8 mouse cellular contexts compared by ENCODE assay signal in genomic region chr7:102249896-102250630, GRCm38 (mm10). TPM values are rescaled to one million over a fixed set of nuclear protein-coding genes. Genes with fewer than 3 reads are reported as not detected.
DNase-seq lines count a peak whose midpoint lies in the region; ATAC-seq and TF ChIP-seq lines count a peak whose summit lies in the region.

No protein-coding gene starts in this region.

- H3K36me3 ChIP-seq in intestine, embryonic 16.5 days (ENCODE audit: control insufficient read depth, insufficient read depth, low read length) = no peaks in the 10 kb centered on the region
- no peaks in the 10 kb centered on the region for H3K36me3 ChIP-seq in midbrain, embryonic 16.5 days (ENCODE audit: control insufficient read depth, insufficient read depth, low read length)

- WGBS in intestine, embryonic 16.5 days = under 1% methylated on average over 34 of the region's 49 CpGs
- under 1% methylated on average over 36 of the region's 49 CpGs for WGBS in midbrain, embryonic 16.5 days

- DNase-seq in layer of hippocampus, adult 2 months (ENCODE audit: low spot score in 2 of 2) = no peak
- no peak for DNase-seq in layer of hippocampus, adult 8-10 months (ENCODE audit: low spot score in 2 of 2)
- peak; percentile 82 for DNase-seq in embryo, embryonic 9.5 days (ENCODE audit: extremely low spot score)
- DNase-seq in liver = peak; percentile 91
- DNase-seq in spleen, postnatal 10 days (ENCODE audit: low spot score in 2 of 2) = peak; percentile 85 to 90

- peak; percentile 27 for ATAC-seq in granulocyte monocyte progenitor cell, adult 5-6 weeks (replicated peaks; ENCODE audit: poor library complexity, severe bottlenecking)
- peak; percentile 86 for ATAC-seq in intestine, embryonic 16.5 days
- peak; percentile 79 for ATAC-seq in midbrain, embryonic 16.5 days

- peak overlapping the region; percentile 97 for H3K27ac ChIP-seq in layer of hippocampus, adult 2 months
- peak overlapping the region; percentile 100 for H3K27ac ChIP-seq in intestine, embryonic 16.5 days (ENCODE audit: low read length)
- H3K27ac ChIP-seq in midbrain, embryonic 16.5 days (ENCODE audit: low read length) = peak overlapping the region; percentile 77

- peaks cover 43% of the 10 kb centered on the region for H3K4me1 ChIP-seq in intestine, embryonic 16.5 days (ENCODE audit: control insufficient read depth, insufficient read depth, low read length)
- peaks cover 8% of the 10 kb centered on the region for H3K4me1 ChIP-seq in midbrain, embryonic 16.5 days (ENCODE audit: control insufficient read depth, insufficient read depth, low read length)

- H3K4me2 ChIP-seq in intestine, embryonic 16.5 days (ENCODE audit: low read depth, low read length) = peak overlapping the region; percentile 84
- H3K4me2 ChIP-seq in midbrain, embryonic 16.5 days (ENCODE audit: low read length) = peak overlapping the region; percentile 88

- no peak for TF ChIP-seq CTCF in layer of hippocampus, adult 2 months (conservative IDR thresholded peaks at IDR 0.05)

- H3K9ac ChIP-seq in intestine, embryonic 16.5 days (ENCODE audit: low read depth, low read length) = peak overlapping the region; percentile 94
- H3K9ac ChIP-seq in midbrain, embryonic 16.5 days (ENCODE audit: low read depth, low read length) = peak overlapping the region; percentile 82

- no peaks in the 10 kb centered on the region for H3K9me3 ChIP-seq in intestine, embryonic 16.5 days (ENCODE audit: control insufficient read depth, low read length)
- H3K9me3 ChIP-seq in midbrain, embryonic 16.5 days (replicated peaks; ENCODE audit: control insufficient read depth, low read length, poor library complexity, severe bottlenecking) = no peaks in the 10 kb centered on the region

- H3K4me3 ChIP-seq in layer of hippocampus, adult 2 months = peak overlapping the region; percentile 57
- peak overlapping the region; percentile 86 for H3K4me3 ChIP-seq in intestine, embryonic 16.5 days (ENCODE audit: low read length)
- H3K4me3 ChIP-seq in midbrain, embryonic 16.5 days (ENCODE audit: low read depth, low read length) = peak overlapping the region; percentile 71

- H3K27me3 ChIP-seq in intestine, embryonic 16.5 days (replicated peaks; ENCODE audit: control insufficient read depth, insufficient read depth, low read length) = no peaks in the 10 kb centered on the region
- H3K27me3 ChIP-seq in midbrain, embryonic 16.5 days (ENCODE audit: control insufficient read depth, insufficient read depth, low read depth, low read length) = no peaks in the 10 kb centered on the region

RNA-seq across cellular contexts. Expression of gene Rhog, which starts 5.8 kb away (rescaled TPM):
- total RNA-seq in layer of hippocampus, adult 2 months (2021) = 10 to 100 TPM; 23.4 to 23.9 TPM
- total RNA-seq in layer of hippocampus, adult 8-10 months (2022) = 10 to 100 TPM; 23.5 to 41.9 (median 32.6) TPM
- 277 and 290 TPM in 2 replicates for total RNA-seq in granulocyte monocyte progenitor cell, adult 5-6 weeks (2014; fragmentation: Nextera tagmentation)
- total RNA-seq in granulocyte monocyte progenitor cell, adult 5-6 weeks (2017) = 52.9 and 57.3 TPM in 2 replicates
- 69.4 and 71.3 TPM in 2 replicates for polyA plus RNA-seq in intestine, embryonic 16.5 days (2015; fragmentation: Nextera tagmentation; extraction: Ambion mirVana)
- polyA plus RNA-seq in midbrain, embryonic 16.5 days (2015; fragmentation: Nextera tagmentation; extraction: Ambion mirVana) = 12.8 and 14.6 TPM in 2 replicates

RNA-seq across cellular contexts. Expression of gene Stim1, which starts 17.5 kb away (rescaled TPM):
- 10 to 100 TPM; 61.3 to 66.8 TPM for total RNA-seq in layer of hippocampus, adult 2 months (2021)
- 10 to 100 TPM; 68.2 to 77.4 (median 69.8) TPM for total RNA-seq in layer of hippocampus, adult 8-10 months (2022)
- total RNA-seq in granulocyte monocyte progenitor cell, adult 5-6 weeks (2014; fragmentation: Nextera tagmentation) = 30.5 and 48.2 TPM in 2 replicates
- total RNA-seq in granulocyte monocyte progenitor cell, adult 5-6 weeks (2017) = 22.9 and 28.3 TPM in 2 replicates
- polyA plus RNA-seq in intestine, embryonic 16.5 days (2015; fragmentation: Nextera tagmentation; extraction: Ambion mirVana) = 20.9 and 21.1 TPM in 2 replicates
- polyA plus RNA-seq in midbrain, embryonic 16.5 days (2015; fragmentation: Nextera tagmentation; extraction: Ambion mirVana) = 10.2 and 12.5 TPM in 2 replicates

RNA-seq across cellular contexts. Expression of gene Pgap2, which starts 40.1 kb away (rescaled TPM):
- 10 to 100 TPM; 24.3 to 30.6 TPM for total RNA-seq in layer of hippocampus, adult 2 months (2021)
- 10 to 100 TPM; 29.8 to 36.9 (median 33.5) TPM for total RNA-seq in layer of hippocampus, adult 8-10 months (2022)
- 62.0 and 85.6 TPM in 2 replicates for total RNA-seq in granulocyte monocyte progenitor cell, adult 5-6 weeks (2014; fragmentation: Nextera tagmentation)
- 47.1 and 48.4 TPM in 2 replicates for total RNA-seq in granulocyte monocyte progenitor cell, adult 5-6 weeks (2017)
- polyA plus RNA-seq in intestine, embryonic 16.5 days (2015; fragmentation: Nextera tagmentation; extraction: Ambion mirVana) = 121 and 126 TPM in 2 replicates
- polyA plus RNA-seq in midbrain, embryonic 16.5 days (2015; fragmentation: Nextera tagmentation; extraction: Ambion mirVana) = 57.8 and 61.3 TPM in 2 replicates

RNA-seq across cellular contexts. Expression of gene Nup98, which starts 40.1 kb away (rescaled TPM):
- total RNA-seq in layer of hippocampus, adult 2 months (2021) = 10 to 100 TPM; 40.7 to 45.0 TPM
- total RNA-seq in layer of hippocampus, adult 8-10 months (2022) = 10 to 100 TPM; 41.6 to 49.2 (median 45.3) TPM
- 59.8 and 78.4 TPM in 2 replicates for total RNA-seq in granulocyte monocyte progenitor cell, adult 5-6 weeks (2014; fragmentation: Nextera tagmentation)
- 42.2 and 45.3 TPM in 2 replicates for total RNA-seq in granulocyte monocyte progenitor cell, adult 5-6 weeks (2017)
- 27.5 and 27.9 TPM in 2 replicates for polyA plus RNA-seq in intestine, embryonic 16.5 days (2015; fragmentation: Nextera tagmentation; extraction: Ambion mirVana)
- 19.9 and 21.2 TPM in 2 replicates for polyA plus RNA-seq in midbrain, embryonic 16.5 days (2015; fragmentation: Nextera tagmentation; extraction: Ambion mirVana)

Comparison
In these comparisons a context has a peak if more than half of its experiments do, and no peak if none do; other contexts are left out.
1. DNase-seq: peak in embryo, embryonic 9.5 days (single experiment), liver (single experiment) and spleen, postnatal 10 days (2 of 2); none in layer of hippocampus, adult 2 months (0 of 2) and layer of hippocampus, adult 8-10 months (0 of 2).
2. ATAC-seq: peak in every context shown above with its lines; median percentile 86 in intestine, embryonic 16.5 days; 79 in midbrain, embryonic 16.5 days; 27 in granulocyte monocyte progenitor cell, adult 5-6 weeks.
3. Peak in every context shown above with its lines, with median percentiles within 50 percentile points of each other: H3K27ac ChIP-seq and H3K4me3 ChIP-seq.